Mouse (Mus musculus): Measurements from ENCODE around the gene Gm42742.

DNA sequence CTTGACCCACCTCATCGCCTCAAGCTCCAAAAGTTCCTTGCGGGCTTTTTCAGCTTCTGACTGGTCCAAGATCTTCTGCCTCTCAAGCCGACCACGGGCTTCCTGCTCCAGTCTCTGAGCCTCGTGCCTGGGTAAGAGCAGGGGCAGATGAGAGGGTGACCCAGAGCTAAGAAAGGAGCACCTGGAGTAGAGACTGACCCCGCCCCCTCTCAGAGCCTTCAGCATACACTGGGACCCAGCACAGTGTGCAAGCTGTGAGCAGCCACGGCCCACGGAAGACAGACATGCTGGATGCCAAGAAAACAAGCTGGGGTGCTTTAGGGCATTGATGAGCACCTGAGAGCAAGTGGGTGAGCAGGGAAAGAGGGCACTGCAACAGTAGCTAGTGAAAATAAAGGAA, 32.1 kb downstream of the Gm42742 start:
- TF ChIP-seq MAX (IDR thresholded peaks at IDR 0.05; ENCODE audit: low read depth), result no peak
- no peak for TF ChIP-seq POLR2A (IDR thresholded peaks at IDR 0.05; ENCODE audit: insufficient read length, low read depth)
- no peak for TF ChIP-seq USF1 (IDR thresholded peaks at IDR 0.05; ENCODE audit: low read depth)
- TF ChIP-seq E2F4 (IDR thresholded peaks at IDR 0.05; ENCODE audit: insufficient read depth), result no peak
- no peak for TF ChIP-seq SRF (IDR thresholded peaks at IDR 0.05; ENCODE audit: control insufficient read depth, insufficient read length, low read depth)
- no peak for TF ChIP-seq CEBPB (IDR thresholded peaks at IDR 0.05; ENCODE audit: insufficient read depth, poor library complexity, severe bottlenecking)
- TF ChIP-seq MYOD1 (IDR thresholded peaks at IDR 0.05; ENCODE audit: control insufficient read depth in 1 of 3, insufficient read length in 2 of 3, low read depth in 2 of 3), result no peak

Data from myocyte (in vitro differentiated cells).